Mouse (Mus musculus) right cerebral cortex, postnatal 36 days (tissue): ENCODE data around the gene Gas8.
"Not testable (repeated sequence)": the region's sequence is repeated elsewhere in the genome, so short reads cannot be mapped to it uniquely, and the experiment has no call there.

Experiments
- DNase-seq, 2 experiments: peaks; one replicate each; pipeline ENCODE4 v3.0.0; 2022; ENCODE audit warnings: low spot score in 2 of 2, mixed read lengths in 1 of 2

Gas8 gene

DNA sequence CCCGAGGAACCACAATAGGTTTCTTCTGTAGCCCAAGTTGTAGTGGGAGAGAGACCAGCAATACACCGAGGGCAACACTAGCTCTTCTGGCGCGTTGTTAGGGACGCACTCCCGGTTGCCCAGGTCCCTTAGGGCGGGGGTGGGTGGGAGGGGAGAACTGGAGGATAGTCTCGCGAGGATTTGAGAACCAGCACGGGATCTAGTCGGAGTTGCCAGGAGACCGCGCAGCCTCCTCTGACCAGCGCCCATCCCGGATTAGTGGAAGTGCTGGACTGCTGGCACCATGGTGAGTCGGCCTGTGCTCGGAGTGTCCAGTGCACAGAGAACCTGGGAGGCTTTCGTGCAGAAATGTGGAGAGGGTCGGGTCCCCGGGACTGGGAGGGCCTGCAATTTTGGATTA, at the start of gene Gas8:
Gene Gas8, plus strand, starts transcription at position 168 of the 400 bp plus-strand sequence.
- DNase-seq, result peak; percentile 88 to 90

DNA sequence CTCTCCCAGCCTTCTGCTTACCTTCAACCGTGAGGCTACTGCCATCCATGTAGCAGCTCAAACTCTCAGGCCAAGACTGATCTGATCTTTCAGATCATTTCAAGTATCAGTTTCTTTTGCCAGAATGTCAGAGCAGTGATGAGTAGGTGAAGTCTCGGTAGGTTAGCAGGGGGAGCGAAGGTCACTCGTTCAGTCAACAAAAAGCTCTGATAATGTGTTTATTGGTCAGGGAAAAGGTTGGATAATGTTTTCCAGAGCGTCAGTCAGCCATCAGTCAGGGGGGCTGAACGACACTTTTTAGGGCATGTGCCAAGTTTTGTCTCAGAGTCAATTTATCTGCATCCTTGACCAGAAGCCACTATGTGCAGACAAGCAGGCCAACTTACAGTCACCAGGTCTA, 45.6 kb upstream of the Gas8 start:
- not testable (repeated sequence) for DNase-seq

DNA sequence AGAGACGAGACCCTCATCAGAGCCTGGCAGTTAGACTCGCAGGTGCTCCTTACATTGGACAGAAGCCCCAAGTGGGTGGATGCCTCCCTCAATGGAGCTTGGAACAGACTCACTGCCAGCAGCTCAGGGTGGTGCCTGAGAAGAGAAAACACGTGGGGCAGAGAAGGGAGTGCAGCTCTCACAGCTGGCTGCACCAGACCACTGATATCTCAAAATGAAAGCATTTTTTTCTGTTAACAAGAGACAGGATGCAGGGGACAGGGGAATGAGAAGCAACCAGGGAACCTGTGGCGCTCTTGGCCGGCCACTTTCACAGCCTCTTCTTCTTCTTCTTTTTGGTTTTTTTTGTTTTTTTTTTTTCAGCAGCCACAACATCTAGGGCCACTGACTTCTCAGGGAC, 44.1 kb upstream of the Gas8 start:
- not testable (repeated sequence) for DNase-seq

DNA sequence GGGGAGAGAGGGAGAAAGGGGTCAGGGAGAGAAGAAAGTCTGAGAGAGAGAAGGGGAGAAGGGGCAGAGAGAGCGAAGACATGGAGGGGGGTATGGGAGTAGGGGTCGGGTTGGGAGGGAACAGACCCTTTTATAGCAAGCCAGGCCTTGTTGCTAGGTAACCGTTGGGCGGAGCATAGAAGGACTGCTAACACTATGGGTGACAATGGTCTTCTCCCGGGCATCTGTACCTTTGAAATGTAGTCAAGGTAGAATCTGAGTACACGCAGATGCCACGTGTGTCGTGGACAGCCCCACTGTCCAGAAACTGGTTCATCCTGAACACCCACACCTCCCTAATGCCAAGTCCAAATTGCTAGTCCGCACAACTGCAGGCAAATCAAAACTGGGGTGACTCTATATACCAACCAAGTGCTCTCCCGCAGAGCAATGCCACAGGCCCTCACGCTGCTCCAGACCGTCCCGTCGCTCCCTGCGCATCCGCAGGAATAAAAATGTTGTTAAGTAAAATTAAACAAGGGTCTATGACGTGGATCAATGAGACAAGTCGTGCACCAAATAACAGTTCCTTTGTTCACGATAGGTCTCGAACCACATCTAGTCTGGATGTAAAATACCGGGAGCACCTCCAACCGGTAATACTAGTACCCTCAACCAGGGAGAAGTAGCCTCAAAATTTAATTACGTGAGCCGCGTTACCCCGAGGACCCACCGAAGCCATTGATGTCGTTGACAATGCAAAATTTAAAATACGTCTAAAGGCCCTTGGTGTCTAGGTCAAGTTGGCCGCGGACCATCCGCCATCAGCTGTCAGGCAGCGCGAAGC, 41.5 kb upstream of the Gas8 start:
- DNase-seq, result no peak

DNA sequence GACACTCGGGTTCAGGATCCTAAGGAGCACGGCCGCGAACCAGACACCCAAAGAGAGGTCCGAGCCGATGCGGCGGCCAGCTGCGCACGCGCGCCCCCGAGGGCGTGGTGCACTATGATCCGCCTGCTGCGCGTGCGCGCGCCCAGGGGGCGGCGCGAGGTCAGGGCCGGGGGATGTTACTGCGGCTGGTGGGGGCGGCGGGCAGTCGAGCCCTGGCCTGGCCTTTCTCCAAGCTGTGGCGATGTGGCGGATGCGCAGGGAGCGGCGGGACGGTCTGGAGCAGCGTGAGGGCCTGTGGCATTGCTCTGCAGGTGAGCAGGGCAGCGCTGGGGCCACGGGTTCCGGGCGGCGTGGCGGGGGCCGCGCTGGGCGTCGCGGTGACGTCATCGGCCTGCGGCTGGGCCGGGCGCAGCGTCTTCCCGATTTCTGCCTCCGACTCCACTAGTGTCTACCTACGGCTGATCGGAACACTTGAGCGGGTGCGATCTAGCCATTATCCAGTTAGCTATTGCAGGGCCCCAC, 40.8 kb upstream of the Gas8 start, which contains the start of gene Afg3l1:
Gene Afg3l1, plus strand, starts transcription at position 167 of the 522 bp plus-strand sequence.
- DNase-seq, result peak; percentile 89 to 91

DNA sequence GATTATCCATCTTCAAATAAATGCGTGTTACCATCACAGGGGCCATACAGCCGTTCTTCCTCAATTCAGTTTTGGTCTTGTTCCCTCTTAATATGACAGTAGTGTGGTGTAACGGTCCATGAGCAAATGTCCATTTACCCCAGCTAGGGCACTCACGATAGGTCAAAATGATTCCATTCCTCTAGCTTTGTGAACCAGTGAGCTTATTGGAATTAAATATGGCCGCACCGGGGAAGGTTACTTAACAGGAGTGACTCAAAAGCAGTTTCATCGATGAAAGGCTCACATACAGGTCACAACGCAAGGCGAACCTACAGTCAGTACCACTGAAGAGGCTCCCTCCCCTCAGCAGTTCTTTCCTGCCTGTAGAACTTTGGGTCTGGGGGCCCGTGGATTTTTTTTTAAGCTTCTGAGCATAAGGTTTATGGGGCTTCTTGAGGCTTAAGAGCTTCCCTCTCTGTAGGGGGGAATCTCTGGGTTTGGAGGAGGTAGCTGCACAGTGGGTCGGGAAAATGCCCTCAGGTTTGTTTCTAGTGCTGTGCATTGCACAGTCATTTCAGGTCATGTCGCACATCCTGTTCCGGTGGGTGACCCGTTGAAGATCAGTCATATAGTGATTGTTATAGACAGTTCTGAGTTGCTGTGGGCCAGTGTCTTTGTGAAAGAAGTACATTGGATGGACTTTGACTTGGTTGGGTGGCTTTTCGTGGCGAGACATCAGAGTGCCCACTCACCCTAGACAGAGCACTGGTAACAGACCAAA, 40.0 kb upstream of the Gas8 start:
- no peak for DNase-seq

DNA sequence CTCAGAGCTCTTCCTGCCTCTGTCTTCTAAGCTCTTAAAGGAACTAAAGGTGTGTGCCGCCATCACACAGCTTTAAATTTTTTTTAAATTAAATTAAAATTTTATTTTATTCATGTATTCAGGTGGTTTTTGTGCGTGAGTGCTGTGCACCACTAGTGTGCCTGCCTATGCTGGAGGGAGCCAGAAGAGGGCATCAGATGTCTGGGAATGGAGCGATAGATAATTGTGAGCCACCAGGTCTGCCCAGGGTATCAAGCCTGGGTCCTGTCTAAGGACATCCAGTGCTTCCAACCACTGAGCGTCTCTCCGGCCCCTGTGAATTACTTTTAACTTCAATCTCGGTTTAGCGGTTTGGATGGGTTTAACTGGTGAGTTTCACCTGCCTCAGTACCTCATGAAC, 36.0 kb upstream of the Gas8 start:
- DNase-seq, result no peak

DNA sequence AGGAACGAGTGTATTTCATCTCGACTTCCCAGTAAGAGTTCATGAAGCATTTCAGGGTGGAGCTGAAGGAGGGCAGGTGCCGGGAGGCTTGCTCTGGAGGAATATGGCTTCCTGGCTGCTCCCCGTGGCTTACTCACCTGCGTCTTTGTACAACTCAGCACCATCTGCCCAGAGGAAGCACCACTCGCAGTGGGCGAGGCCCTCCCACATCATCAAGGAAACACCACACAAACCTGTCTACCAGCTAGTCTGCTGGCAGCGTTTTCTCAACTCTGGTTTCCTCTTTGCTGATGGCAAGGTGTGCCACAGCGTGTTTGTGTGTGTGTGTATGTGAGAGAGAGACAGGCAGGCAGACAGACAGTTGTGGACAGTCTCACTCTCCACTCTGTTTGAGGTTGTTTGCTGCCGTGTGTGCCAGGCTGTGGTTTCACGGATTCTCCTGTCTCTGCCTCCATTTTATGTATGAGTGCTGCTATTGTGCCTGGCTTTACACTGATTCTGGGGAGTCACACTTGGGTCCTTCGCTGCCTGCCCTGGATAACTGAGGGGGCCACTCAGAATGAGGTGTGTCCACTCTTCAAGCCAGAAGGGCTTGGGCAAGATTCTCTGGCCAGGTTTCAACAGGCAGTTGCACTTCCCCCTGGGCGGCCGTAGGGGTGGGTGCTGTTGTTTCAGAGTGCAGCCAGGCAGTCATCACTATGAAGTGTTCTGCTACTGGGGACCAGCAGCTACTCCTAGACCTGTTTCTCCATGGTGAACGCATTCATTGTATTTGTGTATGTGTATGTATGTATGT, 27.2 kb upstream of the Gas8 start:
- no peak for DNase-seq

DNA sequence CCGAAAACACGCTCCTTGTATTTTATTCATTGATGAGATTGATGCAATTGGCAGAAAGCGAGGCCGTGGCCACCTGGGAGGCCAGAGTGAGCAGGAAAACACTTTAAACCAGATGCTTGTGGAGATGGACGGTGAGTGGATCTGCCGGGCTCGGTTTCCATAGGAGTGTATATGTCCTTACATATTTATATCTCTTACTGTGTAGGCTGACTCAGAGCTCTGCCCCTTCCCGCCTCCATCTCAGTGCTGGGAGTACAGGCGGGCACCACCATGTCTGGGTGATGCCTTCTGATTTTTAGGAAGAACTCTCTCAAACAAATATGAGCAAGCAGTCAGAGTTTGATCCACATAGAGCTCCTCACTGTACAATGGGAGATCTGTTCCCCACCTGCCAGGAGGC, 25.7 kb upstream of the Gas8 start:
- DNase-seq, result no peak

DNA sequence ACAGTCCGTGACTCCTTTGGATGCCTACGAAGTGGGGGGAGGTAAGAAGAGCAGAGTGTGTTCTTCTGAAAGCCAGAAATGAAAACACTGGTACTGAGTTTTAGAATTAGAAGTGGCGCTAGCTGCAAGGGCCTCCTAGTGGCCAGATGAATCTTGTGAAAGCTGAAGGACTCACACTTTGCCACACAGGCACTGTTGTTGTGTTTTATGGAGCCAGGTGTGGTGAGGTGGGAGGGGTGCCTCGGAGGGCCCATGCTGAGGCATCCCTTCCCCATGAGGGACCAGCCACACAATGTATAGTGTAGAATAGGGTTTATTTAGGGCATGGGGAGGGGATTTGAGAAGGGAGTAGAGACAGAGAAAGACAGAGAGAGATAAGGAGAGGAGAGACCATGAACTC, 20.9 kb upstream of the Gas8 start:
- no peak for DNase-seq

DNA sequence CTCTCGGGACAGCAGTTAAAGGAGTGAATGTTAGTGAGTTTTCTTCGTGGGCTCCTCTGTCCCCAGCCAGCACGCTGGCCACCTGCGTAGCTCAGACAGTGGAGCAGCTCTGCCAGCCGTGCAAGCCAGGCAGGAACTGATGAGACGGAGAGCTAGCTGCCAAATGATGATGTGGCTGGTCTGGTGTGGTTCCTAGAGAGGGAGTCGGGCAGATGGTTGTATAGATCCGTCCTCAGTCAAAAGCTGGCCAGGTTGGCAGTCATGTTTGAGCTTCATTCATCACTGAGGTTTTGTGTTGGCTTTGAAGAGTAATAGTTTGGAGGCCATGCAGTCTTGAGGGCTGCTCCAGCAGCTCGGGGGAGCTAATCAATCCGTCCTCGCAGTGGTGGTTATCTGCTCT, 19.7 kb upstream of the Gas8 start:
- DNase-seq, result peak in 1 of 2 experiments; percentile 46

DNA sequence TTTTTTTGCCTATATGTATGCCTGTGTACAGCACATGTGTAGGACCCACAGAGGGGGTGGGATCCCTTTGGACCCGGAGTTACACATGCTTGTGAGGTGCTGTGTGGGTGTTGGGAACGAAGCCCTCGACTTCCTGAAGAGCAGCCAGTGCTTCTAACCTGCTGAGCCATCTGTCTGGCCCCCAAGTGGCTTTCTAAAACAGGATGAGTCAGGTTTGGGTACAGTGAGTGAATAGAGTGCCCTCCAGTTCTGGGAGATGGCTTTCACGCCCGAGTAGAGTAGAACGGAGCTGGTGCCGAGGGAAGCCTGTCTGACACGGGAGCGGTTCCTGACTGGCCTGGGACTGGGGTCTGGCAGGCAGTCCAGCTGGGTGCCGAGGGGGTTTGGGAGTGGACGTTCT, 19.1 kb upstream of the Gas8 start:
- no peak for DNase-seq

DNA sequence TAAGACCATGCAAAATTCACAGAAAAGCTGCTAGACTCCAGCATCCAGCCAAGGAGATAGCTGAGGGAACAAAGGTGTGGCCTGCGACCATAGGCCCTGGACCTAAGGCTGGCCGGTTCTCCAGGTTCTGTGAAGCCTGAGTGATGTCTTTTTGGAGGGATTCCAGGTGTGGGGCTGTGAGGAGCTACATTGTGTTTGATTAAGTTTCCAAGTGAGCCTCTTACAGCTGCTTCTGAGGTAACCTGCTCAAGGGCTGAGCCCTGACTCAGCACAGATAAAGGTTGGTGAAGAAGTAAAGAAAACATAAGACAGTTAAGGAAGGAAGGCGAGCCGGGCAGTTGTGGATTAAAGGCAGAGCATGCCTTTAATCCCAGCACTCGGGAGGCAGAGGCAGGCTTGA, 16.4 kb upstream of the Gas8 start:
- DNase-seq, result no peak

DNA sequence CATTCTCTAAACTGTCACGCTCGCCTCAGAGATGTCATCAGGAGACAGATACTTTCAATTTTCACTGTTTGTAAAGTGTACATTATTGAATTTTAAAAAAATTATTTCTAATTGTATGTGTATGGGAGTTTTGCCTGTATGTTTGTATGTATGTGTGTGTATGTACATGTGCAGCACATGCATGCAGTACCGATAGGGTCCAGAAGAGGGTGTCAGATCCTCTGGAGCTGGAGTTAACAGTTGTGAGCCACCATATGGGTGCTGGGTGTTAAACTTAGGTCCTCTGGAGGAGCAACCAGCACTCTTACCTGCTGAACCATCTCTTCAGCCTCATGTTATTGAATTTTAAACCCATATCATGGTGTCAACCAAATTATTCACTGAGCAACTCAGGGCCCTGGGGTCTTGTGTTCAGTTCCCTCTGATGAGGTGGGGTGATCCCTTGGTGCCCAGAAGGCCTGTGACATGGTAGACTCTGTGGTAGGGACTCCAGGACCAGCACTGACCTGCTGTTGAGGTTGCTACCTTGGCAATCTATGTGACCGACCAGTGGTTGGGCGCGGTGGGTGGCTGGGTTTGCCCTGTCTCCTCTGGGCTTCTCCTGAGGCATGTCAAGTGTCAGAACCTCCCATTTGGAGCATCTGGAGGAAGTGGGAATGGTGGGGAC, 14.7 kb upstream of the Gas8 start:
- DNase-seq, result no peak

DNA sequence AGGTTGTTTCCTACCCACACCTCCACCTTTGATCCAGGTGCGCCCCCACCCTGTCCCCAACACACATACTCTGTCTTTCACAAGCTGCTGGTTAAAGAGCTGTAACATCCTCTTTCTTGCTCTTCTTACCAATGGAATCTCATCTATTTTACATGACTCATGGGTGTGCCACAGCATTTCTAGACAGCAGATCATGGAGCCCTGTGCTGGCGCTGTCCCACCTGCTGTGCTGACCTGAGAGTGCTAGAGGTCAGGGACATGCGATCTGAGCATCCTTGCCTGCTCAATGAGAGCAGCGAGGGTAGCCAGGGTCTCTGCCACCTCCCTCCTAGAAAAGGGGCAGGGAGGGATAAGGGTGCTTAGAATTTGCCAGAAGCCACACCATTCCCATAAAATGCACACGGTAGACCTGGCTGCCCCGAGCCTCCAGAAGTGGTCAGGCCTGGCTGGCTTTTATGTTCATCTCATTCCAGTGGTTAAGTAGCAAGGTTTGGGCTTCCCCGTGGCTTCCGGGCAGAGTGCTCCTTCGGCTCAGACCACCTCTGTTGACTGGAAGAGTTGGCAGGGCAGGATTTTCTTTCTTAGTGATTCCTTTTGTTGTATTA, 13.9 kb upstream of the Gas8 start:
- DNase-seq, result no peak

DNA sequence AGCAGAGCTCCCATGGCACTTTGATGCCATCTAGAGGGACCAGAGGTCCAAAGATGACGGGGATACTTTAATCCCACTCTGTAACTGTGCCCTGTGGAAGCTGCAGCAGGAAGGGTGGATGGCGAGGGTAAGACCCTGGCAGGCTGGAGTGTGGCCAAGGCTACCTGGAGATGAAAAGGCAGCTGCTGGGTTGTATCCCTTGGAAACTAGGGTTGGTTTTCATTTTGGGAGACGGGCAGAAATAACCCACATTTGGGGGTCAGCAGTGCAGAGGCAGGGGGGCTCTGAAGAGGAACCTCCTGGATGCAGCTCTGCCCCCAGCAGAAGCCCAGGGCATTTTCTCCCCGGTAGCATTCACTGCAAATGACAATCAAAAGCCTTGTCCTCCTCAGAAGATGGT, 13.4 kb upstream of the Gas8 start:
- DNase-seq, result no peak

DNA sequence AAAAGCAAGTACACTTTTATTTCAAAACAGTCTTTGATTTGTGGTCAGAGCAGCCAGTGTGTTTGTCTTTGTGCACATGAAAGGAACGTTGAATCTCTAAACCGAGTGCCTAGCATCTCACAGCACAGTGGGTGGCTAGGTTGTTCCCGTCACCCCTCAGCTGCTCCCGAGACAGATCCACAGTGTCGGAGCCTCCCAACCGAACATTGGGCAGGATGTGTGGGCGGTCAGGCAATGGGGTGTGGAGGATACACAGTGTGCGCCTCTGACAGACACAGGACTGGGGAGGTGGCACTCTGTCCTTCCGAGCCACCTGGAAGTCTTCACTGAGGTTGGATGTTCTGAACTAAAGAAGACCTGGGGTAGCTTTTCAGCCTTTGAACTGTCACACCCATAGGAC, 12.9 kb upstream of the Gas8 start:
- no peak for DNase-seq

DNA sequence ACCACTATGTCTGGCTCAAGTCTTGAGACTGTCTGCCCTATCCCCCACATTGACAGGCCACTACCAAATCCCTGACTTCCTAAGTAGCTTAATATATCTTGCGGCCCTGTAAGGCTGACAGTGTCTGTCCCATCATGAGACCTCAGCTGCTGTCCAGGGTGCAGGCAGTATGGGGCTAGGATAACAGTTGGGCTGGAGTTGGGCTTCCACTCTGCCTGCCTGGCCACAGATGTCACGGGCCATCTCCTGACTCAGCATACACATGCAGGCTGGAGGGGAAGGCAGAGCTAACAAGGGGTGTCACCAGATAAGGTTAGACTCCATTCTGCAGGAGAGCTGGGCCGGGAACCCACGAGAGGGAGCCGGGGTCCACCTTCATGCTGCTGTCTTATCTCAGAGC, 11.5 kb upstream of the Gas8 start:
- no peak for DNase-seq

DNA sequence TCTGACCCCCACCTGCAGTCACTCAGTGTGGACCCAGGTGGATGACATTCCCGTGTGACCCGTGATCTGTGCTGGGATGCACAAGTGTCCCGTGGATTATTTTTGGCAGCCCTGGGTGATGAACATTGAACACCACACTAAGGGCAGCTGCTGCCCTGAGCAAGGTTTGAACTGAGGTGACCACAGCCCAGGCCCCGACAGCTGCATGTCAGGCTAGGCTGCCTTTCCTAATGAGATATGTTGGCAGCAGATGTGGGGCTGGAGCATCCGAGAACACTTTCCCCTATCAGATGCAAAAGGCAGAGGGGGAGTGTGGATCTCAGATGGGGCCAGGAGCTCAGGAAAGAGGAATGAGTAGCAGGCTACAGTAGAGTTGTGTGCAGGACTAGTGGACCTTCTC, 7.8 kb upstream of the Gas8 start:
- DNase-seq, result no peak

DNA sequence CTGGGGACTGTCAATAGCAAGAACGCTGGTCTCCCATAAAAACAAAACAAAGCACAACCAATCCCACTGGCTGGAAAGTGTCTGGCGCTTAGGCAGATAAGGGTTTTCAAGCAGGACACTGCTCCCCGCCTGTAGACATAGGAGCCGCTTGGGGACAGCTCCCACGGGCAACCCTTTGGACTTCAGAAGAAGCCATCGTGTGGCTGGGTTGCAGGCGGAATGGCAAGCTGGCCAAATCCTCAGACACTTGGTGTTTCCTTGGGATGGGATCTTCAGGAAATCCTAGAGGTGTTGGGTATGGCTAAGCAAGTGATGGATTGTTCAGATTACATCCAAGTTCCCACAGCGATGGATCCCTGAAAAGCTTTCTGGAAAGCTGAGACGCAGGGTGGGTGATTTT, 4.5 kb upstream of the Gas8 start:
- DNase-seq, result no peak
